Comparison of ENCODE assay signal across 8 mouse cellular contexts in genomic region chr16:28104255-28105076, GRCm38 (mm10).
DNase-seq lines count a peak whose midpoint lies in the region; ATAC-seq and TF ChIP-seq lines count a peak whose summit lies in the region.

No protein-coding gene starts in this region.

- no peak overlapping the region for H3K27ac ChIP-seq in neural tube, embryonic 15.5 days (replicated peaks)
- peak overlapping the region; percentile 49 for H3K27ac ChIP-seq in forebrain, embryonic 16.5 days (ENCODE audit: low read length)
- H3K27ac ChIP-seq in midbrain, embryonic 15.5 days = no peak overlapping the region
- no peak overlapping the region for H3K27ac ChIP-seq in gastrocnemius, adult 2 months

- no peaks in the 10 kb centered on the region for H3K9me3 ChIP-seq in neural tube, embryonic 15.5 days (replicated peaks)
- no peaks in the 10 kb centered on the region for H3K9me3 ChIP-seq in forebrain, embryonic 16.5 days (ENCODE audit: control insufficient read depth, low read length)
- no peaks in the 10 kb centered on the region for H3K9me3 ChIP-seq in midbrain, embryonic 15.5 days

- no peak; the same call in 1 of the 2 replicates for ATAC-seq in neural tube, embryonic 15.5 days (ENCODE audit: low FRiP score)
- peak; percentile 68 for ATAC-seq in forebrain, embryonic 16.5 days
- ATAC-seq in midbrain, embryonic 15.5 days (replicated peaks) = peak; percentile 71

- no peak overlapping the region for H3K4me3 ChIP-seq in neural tube, embryonic 15.5 days (replicated peaks)
- no peak overlapping the region for H3K4me3 ChIP-seq in forebrain, embryonic 16.5 days (replicated peaks; ENCODE audit: low read length)
- H3K4me3 ChIP-seq in midbrain, embryonic 15.5 days = no peak overlapping the region
- H3K4me3 ChIP-seq in gastrocnemius, adult 2 months = no peak overlapping the region

- peak; percentile 30 to 47 for DNase-seq in cerebellum, postnatal 14 days
- no peak for DNase-seq in cerebellum, adult 8-10 months
- peak; percentile 61 for DNase-seq in neural tube, embryonic 10.5 days (ENCODE audit: extremely low spot score, low spot score)
- no peak for DNase-seq in Muller cell, postnatal 12 days (ENCODE audit: inconsistent ontology term)
- no peak for DNase-seq in gastrocnemius, adult 2 months

- no peak overlapping the region for H3K4me2 ChIP-seq in neural tube, embryonic 15.5 days
- no peak overlapping the region for H3K4me2 ChIP-seq in forebrain, embryonic 16.5 days (ENCODE audit: low read length)
- no peak overlapping the region for H3K4me2 ChIP-seq in midbrain, embryonic 15.5 days

- no peak for TF ChIP-seq CTCF in gastrocnemius, adult 2 months (IDR thresholded peaks at IDR 0.05)

- intact Hi-C loops in gastrocnemius, adult 2 months (cut with DNase I) = no loop called here

- no peaks in the 10 kb centered on the region for H3K36me3 ChIP-seq in neural tube, embryonic 15.5 days
- no peaks in the 10 kb centered on the region for H3K36me3 ChIP-seq in forebrain, embryonic 16.5 days (ENCODE audit: control insufficient read depth, insufficient read depth)
- no peaks in the 10 kb centered on the region for H3K36me3 ChIP-seq in midbrain, embryonic 15.5 days (replicated peaks)

- no peaks in the 10 kb centered on the region for H3K27me3 ChIP-seq in neural tube, embryonic 15.5 days (replicated peaks)
- no peaks in the 10 kb centered on the region for H3K27me3 ChIP-seq in forebrain, embryonic 16.5 days (replicated peaks; ENCODE audit: control insufficient read depth, insufficient read depth, low read length)
- no peaks in the 10 kb centered on the region for H3K27me3 ChIP-seq in midbrain, embryonic 15.5 days (replicated peaks)

- 46% methylated on average over 9 of the region's 9 CpGs for WGBS in neural tube, embryonic 15.5 days
- 28% methylated on average over 9 of the region's 9 CpGs for WGBS in forebrain, embryonic 16.5 days
- 38% methylated on average over 9 of the region's 9 CpGs for WGBS in midbrain, embryonic 15.5 days

- H3K9ac ChIP-seq in neural tube, embryonic 15.5 days (replicated peaks) = no peak overlapping the region
- no peak overlapping the region for H3K9ac ChIP-seq in forebrain, embryonic 16.5 days (replicated peaks; ENCODE audit: low read depth, low read length)
- H3K9ac ChIP-seq in midbrain, embryonic 15.5 days = no peak overlapping the region

- H3K4me1 ChIP-seq in neural tube, embryonic 15.5 days = peaks cover 6% of the 10 kb centered on the region; the same call in 1 of the 2 replicates
- peaks cover 15% of the 10 kb centered on the region for H3K4me1 ChIP-seq in forebrain, embryonic 16.5 days (replicated peaks; ENCODE audit: control insufficient read depth, insufficient read depth, low read length)
- peaks cover 9% of the 10 kb centered on the region for H3K4me1 ChIP-seq in midbrain, embryonic 15.5 days

Comparison
In these comparisons a context has a peak if more than half of its experiments do, and no peak if none do; other contexts are left out.
1. DNase-seq: peak in cerebellum, postnatal 14 days (2 of 2) and neural tube, embryonic 10.5 days (single experiment); none in cerebellum, adult 8-10 months (single experiment), Muller cell, postnatal 12 days (single experiment) and gastrocnemius, adult 2 months (single experiment).